Mouse (Mus musculus) adrenal gland (tissue): ENCODE results near the gene Dnah17.

ENCODE experiments used
- intact Hi-C: fragments of 180-260 bp; cut with DNase I; formaldehyde crosslinking; loops from one replicate; pipeline ENCODE4 v1.15.1; 2025

The Dnah17 gene

DNA sequence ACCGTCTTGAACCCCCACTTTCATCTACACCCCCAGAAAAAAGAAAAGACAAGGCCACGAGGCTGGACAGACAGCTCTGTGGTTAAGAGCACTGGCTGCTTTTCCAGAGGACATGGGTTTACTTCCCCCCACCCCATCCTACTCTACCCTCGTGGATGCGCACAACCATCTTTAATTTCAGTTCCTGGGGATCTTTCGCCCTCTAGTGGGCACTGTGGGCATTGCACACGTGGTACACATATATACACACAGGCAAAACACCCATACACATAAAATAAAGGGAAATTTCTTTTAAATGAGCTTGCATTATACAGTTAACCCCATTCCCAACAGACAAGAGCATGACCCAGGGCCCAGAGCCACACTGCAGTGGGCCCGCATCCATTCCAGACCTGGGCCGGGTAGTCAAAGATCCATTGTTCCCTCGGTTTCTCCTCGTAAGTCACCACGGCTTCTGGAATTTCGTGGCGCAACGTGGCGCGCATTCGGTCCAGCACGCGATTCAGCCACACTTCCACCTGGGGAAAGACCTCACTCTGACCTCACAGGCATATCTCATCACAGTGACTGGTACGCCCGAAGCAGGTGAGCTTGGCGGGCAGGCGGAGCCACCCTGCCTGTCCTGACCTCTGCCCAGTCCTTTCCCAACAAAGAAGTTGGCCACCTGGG, 39.3 kb downstream of the Dnah17 start:
- intact Hi-C loops: no loop called here

DNA sequence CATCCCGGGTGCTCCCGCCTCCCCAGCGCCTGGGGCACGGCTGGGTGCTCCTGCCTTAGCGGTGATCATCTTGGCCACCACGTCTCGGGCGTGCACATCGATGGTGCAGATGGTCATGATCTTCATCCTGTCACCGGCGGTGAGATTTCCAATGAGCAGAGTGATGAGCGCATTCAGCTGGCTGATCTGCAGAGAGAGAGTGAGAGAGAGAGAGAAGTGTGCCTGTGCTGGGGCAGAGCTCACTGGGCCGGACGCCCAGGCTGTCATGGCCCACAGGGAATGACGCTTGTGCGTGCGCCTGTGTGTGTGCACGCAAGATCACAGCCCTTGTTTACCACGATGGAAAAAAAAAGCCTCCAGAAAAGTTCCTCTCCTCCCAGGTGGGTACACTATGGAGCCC, 41.5 kb downstream of the Dnah17 start:
- intact Hi-C loops: no loop called here

DNA sequence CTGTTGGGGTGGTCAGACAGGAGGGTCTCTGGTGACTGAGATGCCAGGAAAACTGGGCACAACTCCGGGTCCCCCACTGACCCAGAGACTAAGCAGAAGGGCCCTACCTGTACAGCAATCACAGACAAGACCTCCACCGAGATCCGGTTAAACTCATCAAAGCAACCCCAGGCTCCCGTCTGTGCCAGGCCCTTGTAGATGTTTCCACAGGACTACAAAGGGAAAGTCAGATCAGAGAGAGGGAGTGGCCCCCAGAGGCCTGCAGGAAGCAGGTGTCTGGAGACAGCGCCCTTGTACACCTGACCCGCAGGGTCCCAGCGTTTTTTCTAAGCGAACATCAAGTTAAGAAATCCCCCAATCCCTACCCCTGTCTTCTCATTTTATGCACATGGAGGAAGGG, 44.5 kb downstream of the Dnah17 start:
- intact Hi-C loops: no loop called here

DNA sequence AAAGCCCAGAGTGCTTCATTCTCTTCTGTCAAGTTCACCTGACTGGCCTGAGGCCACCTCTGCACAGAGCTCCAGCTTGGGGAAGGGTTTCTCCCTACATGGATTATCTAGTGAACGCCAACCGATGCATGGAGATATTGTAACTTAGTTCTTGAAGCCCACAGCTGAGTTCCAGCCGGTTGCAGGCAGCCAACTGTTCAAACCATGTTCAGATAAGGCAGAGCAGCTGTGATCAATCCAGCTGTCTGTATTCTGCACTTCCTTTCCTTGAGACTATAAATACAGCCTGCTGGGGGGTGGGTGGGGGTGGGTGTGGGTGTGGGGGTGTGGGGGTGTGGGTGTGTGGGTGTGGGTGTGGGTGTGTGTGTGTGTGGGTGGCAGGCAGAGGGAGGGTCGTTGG, 45.3 kb downstream of the Dnah17 start:
- intact Hi-C loops: no loop called here

DNA sequence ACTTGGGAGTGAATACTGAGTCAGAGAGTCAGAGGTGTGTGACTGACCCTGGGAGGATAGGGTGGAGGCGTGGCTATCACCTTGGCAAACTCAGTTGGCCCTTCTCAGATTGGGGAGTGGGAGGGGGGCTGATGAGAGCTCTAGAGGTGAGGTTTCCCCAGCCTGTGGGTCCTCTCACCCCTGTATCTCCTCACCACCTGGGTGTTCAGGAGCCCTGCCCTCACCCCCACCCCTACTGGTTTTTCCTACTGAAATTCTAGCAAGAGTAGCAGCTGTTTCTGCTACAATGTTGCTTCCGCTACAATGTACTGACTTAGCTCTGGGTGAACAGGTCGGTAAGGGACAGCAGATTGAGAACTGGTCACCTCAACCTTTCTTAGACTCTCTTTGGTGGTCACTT, 46.2 kb downstream of the Dnah17 start:
- intact Hi-C loops: no loop called here

DNA sequence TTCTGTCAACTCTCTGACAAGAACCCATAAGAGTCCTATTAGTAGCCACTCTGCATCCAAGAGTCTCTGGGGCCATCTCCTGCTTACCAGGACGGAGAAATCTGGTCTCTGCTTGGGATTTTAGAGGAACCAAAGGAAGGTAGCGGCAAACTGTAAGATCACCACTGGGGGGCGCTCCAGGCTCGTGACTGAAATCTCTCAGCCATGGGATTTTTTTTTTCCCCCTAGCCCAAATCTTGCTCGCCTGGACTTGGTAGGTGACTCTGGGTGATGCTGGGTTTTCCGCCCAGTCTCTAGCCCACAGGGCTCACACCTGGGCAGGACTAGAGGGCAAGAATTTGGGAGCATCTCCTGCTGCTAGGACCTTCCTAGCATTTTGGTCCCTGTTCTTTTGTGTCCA, 46.6 kb downstream of the Dnah17 start:
- intact Hi-C loops: no loop called here

DNA sequence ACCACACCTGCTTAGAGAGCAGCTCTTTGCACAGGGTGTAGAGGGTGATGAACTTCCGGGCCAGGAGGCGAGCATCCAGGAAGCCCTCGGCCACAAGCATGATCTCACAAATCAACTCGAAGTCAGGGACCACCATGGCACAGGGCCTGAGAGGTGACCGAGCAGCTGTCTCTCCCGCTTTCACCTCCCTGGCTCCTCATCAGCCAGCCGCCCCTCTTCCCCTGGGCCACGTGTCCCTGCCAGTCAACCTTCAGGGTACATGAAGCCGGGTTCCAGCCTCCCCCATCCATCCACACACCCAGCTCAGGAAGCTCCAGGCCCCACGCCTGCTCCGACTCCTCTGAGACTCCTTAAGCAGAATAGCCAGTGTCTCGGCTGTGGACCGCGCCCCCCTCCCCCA, 48.1 kb downstream of the Dnah17 start:
- intact Hi-C loops: no loop called here

DNA sequence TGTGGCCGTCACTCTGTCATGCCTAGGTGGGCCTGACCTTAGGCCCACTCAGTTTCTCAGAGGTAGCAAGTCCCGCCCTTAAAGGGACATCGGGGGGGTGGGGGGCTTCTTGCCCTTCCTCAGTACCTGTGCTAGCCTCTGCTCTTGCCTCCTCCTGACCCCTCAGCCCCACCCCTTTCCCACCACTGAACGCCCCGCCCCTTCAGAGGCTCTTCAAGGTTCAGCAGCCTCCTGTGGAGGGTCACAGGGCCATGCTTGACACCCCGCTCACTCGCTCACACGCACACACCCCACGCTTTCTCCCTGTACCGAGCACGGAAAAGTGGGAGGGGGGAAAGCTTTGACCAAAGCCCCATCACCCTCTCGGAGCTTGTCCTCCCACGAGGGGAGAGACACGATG, 50.7 kb downstream of the Dnah17 start:
- intact Hi-C loops: no loop called here

DNA sequence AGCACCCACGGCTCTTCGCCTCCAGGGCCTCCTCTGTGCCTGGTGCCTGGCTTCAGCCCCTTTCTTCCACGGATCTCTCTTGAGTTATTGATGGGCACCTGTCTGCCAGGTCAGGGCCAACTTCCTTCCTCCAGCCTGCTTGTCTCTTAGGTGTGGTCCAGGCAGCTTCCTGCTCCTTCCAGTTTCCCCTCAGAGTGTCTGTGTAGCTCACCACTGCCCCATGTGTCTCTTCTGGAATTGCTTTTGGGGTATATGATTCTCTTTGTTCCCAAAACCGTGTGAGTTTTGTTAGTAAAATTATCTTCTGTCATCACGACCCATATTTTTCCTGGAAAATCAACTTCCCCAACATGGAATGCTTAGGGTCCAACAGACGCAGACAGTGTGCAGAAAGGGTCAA, 53.5 kb downstream of the Dnah17 start:
- intact Hi-C loops: no loop called here

DNA sequence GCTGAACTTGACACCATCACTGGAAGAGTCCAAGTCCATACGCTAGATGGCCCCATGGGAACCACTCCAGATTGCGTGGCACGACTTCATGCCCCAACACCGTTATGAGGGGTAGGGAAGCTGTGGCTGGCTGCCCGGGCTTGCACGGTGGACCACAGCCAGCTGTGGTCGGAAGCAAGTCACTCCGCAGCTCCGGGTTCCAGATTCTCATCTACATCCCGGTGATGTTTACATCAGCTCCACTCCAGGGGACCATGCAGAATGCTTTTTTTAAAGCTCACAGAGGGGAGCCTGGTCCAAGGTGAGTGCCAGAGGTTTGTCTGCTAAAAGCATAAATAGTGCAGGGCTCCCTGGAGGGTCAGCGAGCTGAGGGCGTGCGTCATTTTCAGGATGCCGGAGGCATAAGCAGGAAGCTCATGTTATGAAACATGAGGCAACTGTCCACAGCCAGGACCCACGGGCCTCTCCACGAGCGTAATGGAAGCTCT, 55.4 kb downstream of the Dnah17 start:
- intact Hi-C loops: no loop called here

DNA sequence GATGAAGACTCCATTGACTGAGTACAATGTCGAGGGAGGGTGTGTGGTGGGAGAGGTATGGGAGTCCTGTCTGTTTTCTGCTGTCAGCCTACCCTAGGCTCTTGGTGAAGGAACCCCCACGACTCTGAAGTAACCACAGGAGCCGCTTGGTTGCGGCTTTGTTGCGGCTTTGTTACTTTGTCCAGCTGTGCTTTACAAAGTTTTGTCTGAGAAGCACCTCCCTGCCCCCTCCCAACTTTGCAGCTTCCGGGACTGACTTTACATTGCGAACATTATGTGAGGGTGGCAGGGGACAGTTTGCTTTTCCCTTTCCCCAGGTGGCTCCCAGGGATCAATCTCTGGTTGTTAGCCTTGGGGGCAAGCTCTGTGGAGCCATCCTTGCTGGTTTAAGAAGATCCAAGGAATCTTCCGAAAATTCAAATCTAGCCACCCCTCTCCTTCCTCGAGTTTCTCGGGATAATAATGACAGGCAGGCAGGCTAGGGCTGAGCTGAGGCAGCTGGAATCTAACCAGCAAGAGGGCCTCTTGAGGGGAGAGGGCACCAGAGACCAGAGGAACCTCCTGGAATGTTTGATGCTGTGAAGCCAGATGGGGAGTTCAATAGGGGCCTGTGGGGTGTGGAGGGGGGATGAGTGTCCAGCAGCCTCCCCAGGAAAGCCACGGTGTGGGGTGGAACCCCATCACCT, 59.1 kb downstream of the Dnah17 start:
- intact Hi-C loops: no loop called here

DNA sequence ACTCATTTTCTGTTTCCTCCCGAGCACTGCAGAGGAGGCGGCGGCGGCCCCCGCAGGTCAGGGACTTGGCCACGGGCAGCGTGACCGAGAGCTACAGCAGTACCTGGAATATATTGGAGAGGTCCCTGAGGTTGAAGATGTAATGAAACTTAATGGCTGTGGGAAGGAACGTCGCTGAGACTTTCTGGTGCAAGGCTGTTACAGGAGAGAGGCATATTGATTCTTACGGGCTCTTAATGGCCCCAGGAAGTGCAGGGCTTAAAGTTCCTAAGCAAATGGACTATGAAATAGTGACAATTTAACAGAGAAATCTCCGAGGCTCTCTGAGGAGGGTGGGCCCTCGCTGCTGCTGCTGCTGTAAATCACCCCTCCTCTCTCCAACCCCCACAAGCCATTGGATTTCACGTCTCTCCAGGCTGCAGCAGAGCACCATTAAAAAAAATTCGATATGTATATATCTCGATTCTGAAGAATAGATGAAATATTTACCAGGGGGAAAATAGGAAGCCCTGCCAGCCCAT, 61.6 kb downstream of the Dnah17 start:
- intact Hi-C loops: no loop called here

DNA sequence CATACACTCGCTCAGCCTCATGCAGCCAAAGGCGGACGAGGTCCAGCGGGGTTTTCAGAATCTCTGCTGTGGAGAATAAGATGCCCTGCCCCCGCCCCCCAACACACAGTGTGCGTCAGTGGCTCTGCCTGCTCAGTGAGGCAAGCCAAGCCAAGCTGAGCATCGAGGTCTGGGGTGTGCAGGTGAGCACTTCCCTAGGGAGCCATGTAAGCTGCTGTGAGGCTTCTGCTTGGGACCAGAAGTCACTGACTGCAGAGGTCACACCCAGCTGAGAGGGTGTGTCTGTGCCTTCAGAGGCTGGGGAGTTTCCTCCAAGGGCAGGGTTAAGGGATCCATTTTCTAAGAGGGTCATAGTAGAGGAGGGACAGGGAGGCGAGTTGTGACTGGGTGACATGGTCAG, 62.8 kb downstream of the Dnah17 start:
- intact Hi-C loops: no loop called here

DNA sequence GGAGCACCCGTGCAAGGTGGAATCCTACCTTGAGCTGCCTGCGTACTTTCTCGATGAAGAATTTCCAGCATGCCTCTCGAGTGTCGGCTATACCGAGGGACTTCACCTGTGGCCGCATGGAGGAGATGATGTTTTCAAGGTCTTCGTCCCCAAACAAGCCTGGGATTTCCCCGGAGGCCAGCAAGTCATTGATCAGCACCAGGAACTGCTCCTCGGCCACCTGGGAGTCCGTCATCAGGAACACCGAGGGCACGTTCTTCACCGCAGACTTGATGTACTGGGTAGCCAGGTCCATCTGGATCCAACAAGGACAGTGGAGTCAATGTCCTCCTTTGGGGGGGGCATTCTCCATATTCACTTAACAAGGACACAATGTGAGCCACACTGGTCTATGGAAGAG, 70.4 kb downstream of the Dnah17 start:
- intact Hi-C loops: no loop called here

DNA sequence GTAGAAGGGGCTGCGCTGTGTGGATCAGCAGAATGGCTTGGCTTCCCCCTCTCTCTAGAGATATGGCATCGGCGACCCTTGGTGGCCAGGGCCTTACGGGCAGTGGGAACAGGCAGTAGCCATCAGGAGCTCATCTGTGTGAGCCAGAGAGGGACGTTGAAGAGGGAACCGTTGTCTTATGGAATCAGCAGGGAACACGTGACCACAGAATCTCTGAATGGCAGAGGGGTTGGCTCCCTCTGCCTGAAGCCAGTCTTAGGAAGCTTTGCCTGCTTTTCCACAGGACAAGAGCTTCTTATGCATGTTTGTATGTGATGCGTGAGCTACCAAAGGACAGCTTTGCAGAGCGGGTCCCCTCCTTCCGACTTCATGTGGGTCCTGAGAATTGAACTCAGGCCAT, 71.6 kb downstream of the Dnah17 start:
- intact Hi-C loops: no loop called here

DNA sequence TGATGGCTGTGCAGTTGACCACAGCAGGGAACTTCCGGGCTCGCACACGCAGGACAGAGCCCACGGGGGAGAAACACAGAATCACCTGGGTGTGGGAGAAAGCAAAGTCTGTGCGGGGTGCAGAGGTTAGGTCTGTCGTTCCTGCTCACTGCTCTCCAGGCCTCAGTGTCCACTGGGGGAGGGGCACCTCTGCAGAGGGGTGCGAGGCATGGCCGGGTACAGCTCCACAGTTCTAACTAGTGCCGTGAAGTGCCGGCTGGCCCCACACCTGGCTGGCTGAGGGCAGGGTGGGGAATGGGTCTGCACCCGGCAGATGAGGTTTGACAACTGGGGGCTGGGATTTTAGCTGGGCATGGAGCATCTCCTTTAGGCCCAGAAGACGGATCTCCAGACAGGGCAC, 72.1 kb downstream of the Dnah17 start:
- intact Hi-C loops: no loop called here

DNA sequence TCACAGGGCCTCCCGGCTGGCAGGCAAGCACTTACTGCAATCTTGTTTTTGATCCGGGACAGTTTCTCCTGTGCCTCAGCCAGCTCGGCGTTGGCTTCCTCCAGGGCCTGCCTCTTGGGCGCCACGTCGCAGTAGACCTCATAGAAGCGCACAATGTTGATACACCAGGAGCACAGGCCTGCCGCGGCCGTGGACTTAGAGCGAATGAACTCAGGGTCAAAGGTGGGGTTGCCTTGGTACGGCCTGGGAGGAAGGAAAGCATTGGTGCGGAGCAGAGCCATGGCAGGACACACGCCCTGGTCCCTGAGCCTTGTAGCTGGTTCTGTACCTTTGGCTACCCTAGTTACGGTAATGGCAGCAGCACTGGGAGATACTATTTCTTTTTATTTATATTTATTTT, 80.3 kb downstream of the Dnah17 start:
- intact Hi-C loops: no loop called here

DNA sequence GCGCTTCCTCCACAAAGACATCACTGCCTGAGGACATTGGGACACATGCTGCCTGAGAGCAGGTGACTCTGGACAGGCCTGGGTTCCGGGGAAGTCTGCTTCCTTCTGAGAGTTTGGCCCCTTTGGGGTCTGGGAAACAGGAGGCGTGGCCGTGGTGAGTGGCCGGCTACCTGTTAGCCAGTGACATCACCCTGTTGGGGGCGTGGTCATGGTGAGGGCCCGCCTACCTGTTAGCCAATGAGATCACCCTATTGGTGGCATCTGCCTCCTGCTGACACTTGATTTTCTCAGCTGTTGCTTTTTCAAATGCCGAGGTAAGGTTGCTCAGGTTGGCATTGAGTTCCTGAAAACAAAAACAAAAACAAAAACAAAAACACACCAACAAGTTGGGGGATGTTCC, 80.8 kb downstream of the Dnah17 start:
- intact Hi-C loops: no loop called here

DNA sequence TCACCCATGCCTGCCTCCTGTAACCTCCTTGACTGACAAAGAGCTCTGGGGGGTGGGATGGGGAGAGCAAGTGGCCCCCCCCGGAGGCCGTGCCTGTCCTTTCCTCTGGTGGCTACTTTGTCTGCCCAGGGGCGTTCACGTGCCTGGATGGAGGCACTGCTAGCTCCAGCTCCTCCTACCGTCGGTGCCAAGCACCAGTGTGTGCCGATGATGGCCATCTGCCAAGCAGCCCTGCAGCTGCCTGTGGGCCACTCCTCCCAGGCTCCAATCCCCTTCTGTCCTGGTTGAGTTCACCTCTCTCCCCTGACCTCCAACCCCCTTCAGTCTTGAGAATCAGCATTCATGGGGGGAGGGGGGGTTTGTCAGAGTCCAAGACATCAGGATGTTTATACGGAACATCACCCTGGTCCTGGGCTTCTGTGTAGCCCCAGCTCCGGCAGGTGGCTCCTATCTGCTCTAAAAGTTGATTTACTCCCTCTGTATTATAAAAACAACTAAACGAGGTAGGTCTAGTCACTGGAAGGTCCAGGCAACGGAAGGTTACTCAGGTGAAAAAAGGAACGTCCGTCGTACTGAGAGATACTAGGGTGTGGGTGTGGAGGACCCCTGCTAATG, 87.0 kb downstream of the Dnah17 start:
- intact Hi-C loops: no loop called here

DNA sequence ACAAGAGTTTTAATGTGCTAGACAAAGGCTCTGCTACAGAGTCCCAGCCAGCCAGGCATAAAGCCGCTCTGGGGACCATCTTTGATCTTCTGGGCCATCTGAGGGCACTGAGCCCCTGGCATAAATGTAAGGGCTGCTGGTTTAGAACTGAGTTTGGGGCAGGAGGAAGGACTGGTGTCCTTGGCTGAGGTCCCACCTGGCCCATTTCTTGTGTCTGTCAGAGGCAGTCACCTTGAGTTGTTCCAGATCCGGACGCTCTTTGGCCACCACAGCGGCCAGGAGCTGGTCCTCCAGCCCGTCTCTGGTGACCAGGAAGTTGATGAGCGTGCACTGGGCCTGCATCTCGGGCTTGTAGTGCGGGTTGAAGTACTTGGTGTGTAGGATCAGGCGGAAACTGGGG, 87.6 kb downstream of the Dnah17 start:
- intact Hi-C loops: no loop called here

DNA sequence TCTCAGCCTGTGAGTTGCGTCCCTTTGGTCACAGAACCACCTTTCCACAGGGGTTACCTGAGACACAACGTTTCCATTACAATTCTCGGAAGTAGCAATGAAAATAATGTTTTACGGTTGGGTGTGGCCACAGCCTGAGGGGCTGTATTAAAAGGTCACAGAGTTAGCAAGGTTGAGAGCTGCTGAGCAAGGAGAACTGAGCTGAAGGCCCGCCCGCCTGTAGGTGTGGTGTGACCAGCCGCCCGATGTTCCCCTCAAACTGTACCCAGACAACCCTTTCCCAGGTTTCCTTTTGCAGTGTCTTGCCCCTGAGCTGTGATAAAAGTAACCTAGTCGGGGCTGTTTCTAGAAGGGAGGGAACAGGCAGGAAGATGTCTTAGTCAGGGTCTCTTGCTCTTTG, 95.4 kb downstream of the Dnah17 start:
- intact Hi-C loops: no loop called here

DNA sequence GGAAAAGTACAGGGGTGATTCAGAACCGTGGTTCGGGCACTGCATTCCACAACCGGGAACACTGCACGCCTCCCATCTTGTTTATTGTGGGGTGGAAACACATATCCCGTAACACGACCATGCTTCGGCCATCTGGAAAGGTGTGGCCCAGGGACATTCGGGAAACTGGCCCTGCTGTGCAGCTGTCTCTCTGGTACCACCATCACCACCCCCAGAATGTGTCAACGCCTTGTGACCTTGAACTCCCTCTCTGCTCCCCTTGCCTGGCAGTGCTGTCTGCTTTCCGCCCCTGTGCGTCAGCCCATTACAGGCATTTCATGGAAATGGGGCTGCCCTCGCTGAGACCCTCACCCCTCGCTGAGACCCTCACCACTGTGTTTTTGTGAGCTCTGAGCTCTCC, 96.0 kb downstream of the Dnah17 start:
- intact Hi-C loops: no loop called here

DNA sequence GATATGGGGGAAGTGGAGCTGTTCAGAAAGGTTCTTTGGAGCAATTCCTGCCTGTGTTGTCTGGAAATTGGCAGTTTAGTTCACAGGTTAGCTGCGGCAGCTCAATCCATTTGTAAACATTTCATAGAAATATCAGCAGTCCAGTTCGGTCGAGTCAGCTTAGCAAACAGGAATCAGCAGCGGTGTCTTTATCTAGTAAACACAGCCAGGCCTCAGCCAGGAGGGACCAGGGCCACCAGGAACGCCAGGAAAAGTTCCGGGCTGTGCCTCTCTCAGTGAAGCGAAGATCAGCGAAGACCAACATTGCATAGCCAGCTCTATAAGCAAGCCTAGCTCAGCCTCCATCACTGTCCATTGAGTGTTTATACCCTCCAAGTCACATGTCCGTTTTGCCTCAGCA, 99.3 kb downstream of the Dnah17 start:
- intact Hi-C loops: no loop called here
